Mouse (Mus musculus): ENCODE measurements at regions not wholly inside any gene's neighbourhood (a gene's known extent, or its start where the extent isn't known, plus 50 kb on each side); places are given as distances from the start of the nearest gene placed in this dataset.

DNA sequence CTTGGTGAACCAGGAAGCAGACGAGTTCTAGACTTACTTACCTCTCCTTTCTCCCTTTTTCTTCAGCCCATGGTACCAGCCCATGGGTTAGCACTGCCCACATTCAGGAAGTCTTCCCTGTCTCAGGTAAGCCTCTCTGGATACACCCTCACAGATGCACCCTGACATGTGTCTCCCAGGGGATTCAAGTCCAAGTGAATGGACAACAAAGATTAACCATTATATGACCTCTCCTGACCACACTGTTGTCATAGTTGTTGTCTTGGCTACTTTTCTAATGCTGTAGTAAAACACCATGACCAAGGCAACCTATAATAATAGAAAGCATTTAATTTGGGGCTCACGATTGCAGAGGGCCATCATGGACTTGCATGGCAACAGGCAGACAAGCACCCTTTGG, 98.8 kb upstream of the Vash1 start:
- no peak for DNase-seq

DNA sequence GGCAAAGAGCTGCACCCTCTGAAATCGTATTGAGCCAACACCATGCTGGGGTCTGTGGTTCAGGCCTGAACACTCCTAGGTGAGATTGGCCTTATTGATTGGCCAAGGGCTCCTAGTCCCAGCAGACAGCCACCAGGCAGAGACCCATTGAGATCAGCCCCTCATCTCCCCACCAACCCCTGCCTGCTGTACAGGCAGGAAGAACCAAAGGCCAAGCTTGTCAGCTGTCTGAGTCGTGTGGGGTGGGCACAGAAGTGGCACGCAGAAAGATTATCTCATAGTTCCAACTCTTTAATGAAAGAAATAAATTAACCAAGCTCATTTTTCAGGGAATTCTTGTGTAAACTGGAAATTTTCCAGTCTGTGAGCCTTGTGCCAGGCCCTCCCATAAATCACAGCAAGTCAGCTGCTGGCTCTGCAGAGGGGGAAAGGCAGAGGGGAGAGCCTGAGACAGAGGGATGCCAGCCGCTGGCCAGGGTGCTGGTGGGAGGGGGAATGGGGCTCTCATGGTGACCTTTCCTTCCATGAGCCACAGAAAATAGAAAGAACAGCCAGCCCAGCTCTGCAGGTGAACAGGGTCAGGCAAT, 98.3 kb upstream of the Vash1 start:
- peak; percentile 45 for DNase-seq

DNA sequence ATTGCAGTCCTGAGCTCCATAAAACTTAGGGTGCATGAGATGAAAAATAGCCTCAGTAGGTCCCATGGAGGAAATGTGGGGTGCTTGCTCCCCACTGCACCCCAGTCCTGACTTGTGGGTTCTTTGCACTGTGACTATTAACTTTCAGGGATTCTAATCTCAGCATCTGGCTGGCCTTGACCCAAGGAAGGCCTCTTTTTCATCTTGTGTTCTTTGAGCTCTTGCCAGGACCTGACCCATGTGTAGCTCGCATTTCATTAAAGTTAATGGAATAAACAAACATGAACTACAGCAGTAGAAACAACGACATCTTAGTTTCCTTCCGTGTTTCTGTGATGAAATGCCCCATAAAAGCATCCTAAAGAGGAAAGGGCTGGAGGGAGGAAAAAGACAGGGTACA, 96.4 kb upstream of the Vash1 start:
- DNase-seq, result peak; percentile 7

DNA sequence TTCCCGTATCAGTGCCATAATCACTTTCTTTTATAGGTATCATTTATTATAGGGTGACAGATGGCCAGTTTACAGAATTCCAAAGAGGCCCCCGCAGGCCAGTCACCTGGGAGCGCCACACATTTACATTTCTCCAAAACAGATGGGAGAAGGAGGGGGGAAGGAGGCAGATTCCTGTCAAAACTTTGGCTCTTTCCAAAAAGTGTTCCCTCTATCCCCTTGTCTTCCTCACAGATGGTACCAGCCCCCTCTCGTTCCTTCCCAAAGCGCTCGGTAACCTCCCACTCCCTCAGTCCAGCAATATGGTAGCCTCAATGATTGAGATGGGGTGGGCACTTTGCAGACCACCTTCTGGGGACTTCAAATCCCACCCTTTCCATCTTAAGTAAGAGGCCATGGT, 90.5 kb upstream of the Vash1 start:
- DNase-seq, result no peak

DNA sequence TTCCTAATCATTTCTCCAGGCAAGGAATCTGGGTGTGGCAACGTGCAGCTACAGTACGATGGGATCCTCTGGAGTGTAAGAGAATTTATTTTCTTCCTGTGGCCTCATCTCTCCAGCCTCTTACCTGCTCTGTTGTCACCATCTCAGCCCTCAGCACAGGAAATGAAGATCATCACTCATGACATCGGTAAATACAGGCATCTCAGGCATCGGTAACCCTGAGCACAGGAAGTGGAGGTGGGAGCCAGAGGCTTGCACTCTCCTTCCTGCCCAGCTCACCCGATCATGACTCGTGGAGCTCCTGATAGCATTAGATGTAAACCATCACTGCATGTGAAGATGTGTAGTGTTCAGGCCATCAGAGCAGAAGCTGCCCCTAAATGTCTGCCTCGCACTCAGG, 86.0 kb upstream of the Vash1 start:
- no peak for DNase-seq

DNA sequence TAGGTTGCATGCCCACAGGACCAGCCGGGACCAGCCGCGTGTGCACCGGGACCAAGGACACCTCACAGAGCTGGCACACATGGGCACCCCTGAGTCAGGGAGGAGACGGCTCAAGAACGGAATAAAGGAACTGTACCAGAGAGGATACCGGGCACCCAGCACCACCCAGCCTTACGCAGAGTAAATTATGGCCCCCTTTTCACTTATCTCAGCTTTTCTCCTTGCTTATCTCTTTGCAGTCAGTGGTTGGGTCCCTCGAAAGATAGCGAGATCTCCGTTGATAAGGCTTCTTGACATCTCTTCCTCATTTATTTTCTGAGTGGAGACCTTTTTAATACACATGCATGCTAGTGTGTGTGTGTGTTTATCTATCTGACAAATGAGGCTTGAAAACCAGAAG, 83.9 kb upstream of the Vash1 start:
- DNase-seq, result no peak

DNA sequence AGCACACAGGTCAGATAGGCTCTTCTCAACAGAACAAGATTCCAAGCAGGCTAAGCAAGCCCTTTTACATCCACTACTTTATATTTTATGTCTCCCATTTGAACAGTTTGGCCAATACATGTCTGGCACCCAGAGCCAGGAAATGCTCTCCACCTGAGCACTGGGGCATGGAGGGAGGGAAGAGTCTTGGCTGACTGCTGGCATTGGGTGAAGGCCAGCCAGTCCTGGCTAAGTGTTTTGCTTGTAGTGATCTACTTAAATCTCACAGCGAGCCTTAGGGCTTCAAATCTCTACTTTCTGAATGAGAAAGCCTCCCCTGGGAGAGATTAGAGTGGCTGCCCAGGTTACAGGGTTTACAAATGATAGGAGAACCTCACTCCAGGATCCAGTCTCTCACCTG, 78.5 kb upstream of the Vash1 start:
- no peak for DNase-seq

DNA sequence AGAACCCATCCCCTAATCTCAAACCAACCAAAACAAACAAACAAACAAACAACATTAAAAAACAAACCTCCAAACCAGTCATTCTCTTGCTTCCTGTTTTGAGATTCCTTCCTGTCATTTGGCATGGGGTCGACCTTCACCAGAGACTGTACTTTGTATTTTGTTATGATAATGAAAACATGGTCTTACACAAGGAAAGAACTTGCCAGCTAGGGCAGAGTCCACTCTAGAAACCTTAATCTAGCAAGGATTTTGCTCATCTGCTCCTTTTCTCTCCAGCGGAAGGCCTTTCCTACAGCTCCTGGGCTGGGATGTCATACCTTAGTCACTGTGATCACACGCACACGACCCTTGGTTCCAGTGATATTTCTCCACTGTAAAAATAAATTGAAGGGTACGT, 75.0 kb upstream of the Vash1 start:
- DNase-seq, result no peak

DNA sequence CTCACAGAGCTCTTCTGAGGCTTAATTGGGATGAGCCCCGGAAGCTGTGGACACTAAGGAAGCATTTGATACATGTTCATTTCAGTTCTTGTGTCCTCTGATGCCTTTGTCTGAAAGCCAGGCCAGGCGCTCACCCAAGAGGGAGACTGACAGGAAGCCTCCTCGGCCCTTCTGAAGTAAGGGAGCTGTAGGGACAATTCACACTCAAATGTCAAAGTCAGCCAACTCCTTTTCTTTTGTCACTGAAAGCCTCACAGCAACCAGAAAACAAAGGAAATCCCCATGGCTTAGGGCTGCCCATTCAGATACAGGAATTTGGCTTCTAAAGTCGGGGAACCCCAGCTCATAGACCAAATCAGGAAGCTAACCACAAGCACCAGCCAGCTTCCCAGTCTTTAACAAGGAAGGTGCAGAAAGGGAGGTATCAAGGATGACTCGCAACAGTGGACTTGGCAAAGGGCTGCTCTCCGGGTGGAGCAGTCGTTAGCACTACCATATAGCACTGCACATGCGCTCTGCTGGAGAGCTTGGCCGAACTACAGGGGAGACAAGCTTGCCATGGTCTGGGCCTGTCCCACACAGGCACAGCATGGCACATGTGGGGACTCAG, 66.0 kb upstream of the Vash1 start:
- peak; percentile 13 for DNase-seq

DNA sequence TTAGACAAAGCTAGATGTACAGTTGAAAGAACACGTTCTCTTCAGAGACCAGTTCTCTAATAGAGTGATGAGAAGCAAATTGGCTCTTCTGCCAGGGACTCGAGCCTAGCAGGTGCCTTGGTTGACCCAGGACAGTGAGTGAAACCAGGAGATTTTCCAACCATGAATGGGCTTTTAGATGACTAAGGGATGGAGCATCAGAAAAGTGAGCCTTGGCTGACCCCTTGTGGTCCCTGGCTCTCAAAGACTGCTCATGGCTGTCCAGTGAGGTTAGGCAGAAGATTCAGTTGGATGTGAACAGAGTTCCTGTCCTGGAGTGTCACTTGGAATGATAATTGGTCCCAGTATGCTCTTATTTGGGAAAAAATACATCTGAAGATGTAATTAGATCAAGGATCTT, 64.3 kb upstream of the Vash1 start:
- peak; percentile 76 for DNase-seq

DNA sequence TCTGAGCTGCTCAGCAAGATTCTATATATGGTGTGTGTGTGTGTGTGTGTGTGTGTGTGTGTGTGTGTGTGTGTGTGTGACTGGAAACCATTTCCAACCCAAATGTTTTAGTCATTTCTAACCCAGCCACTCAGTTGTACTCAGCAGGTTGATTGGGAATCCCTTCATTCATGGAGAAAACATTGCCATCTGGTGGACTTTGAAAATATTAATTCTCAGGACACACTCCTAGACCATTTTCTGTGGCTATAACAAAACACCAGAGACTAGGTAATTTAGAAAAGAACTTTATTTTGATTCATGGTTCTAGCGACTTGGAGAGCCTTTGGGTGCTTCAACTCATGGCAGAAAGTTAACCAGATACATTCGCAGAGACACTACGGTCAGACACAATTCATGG, 62.2 kb upstream of the Vash1 start:
- no peak for DNase-seq

DNA sequence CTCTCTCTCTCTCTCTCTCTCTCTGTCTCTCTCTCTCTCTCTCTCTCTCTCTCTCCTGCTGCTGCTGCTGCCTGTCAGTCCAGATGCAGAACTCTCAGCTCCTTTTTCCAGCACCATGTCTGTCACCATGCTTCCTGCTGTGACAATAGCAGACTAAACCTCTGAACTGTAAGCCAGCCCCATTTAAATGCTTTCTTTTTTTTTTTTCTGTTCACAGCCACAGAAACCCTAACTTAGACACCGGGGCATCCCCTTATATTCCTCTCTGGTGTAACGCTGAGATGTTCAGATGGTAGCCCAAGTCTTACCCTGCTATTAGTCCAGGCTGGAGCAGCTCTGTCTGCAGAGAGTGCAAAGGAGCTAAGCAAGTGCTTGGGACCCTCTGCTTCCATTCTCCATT, 54.3 kb upstream of the Vash1 start:
- DNase-seq, result no peak

DNA sequence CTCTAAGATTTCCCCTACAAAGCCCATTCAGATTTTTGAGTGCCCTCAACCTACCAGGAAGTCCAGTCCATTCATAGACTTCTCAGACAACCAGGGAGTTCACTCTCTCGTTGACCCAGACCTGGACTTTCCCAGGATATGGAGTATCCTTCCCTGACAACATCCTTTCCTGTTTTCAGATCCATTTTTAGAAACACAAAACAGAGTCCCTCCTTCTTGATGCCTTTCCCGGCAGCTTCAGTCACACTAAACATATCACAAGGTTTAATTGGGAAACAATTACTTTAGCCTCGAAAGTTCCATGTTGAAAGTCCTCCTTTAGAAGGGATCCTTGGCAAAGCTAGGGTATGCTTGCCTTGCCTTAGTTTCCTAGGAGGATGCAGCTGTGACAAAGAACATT, 51.8 kb upstream of the Vash1 start:
- no peak for DNase-seq

DNA sequence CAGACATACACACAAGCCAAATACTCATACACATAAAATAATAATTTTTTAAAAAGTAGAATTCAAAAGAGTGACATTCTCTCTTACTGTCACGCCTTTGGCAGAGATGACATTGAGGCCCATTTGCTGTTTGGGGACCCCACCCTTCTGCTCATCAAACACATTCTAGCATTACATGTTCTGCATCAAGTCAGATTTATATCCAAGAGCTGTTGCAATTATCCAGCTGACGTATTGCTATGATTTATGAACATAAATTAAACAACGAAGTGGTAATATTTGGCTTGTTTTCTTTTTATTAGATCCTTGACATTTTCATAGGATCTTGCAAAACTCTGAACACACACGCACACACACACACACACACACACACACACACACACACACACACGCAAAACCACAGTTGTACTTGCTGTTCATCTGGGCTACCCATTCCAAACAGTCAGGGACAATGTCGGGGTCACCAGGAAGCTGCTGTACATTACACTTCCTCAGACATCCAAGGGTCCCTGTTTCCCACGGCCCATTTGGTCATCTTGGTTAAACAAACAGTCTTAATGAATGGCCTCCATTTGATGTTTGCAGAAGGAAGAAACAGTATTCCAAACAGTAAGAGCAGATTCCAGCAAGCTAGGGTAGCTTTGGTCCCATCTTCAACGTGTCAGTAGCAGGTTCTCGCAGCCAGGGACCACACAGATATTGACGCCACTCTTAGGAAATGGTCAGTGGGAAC, 50.3 kb upstream of the Vash1 start:
- DNase-seq, result peak; percentile 21

All from adrenal gland, postnatal 10 days (tissue).